Mouse (Mus musculus) intestine, embryonic 15.5 days (tissue): ENCODE measurements around the gene Ubap2l. TPM values are rescaled to one million over a fixed set of nuclear protein-coding genes. Genes with fewer than 3 reads are reported as not detected.

ENCODE experiments used
- ATAC-seq: fragments of 200-750 bp; cut with Nextera tagmentation; 2 replicates; pipeline ENCODE4 v1.8.0; 2017; ENCODE audit warnings: moderate TSS enrichment, moderate library complexity
- H3K27ac ChIP-seq: fragments of 300-500 bp; sonication (generic); 2 replicates; pipeline ENCODE4 v1.5.1; 2015; ENCODE audit warnings: mild to moderate bottlenecking, inconsistent platforms
- H3K27me3 ChIP-seq: fragments of 300-500 bp; sonication (generic); replicated peaks from 2 replicates; pipeline ENCODE4 v1.6.1; 2015; ENCODE audit warnings: inconsistent platforms
- H3K36me3 ChIP-seq: fragments of 300-500 bp; sonication (generic); 2 replicates; pipeline ENCODE4 v1.6.1; 2015; ENCODE audit warnings: inconsistent platforms
- H3K4me1 ChIP-seq: fragments of 300-500 bp; sonication (generic); replicated peaks from 2 replicates; pipeline ENCODE4 v1.6.1; 2015; ENCODE audit warnings: inconsistent platforms
- H3K4me2 ChIP-seq: fragments of 300-500 bp; sonication (generic); replicated peaks from 2 replicates; pipeline ENCODE4 v1.6.1; 2015; ENCODE audit warnings: mild to moderate bottlenecking, inconsistent platforms
- H3K4me3 ChIP-seq: fragments of 300-500 bp; sonication (generic); replicated peaks from 2 replicates; pipeline ENCODE4 v1.5.1; 2015; ENCODE audit warnings: inconsistent platforms
- H3K9ac ChIP-seq: fragments of 300-500 bp; sonication (generic); 2 replicates; pipeline ENCODE4 v1.6.1; 2015; ENCODE audit warnings: inconsistent platforms
- H3K9me3 ChIP-seq: fragments of 300-500 bp; sonication (generic); 2 replicates; pipeline ENCODE4 v1.6.1; 2016; ENCODE audit warnings: inconsistent platforms
- WGBS: fragments of 180-500 bp; shearing (Covaris S2); methylation state at CpG from one replicate; pipeline ENCODE4 v1.1.7; 2015; 5-methylcytosine and 5-hydroxymethylcytosine counted together
- polyA plus RNA-seq: library from polyadenylated mRNA; unstranded; fragments of >200 nt; fragmentation: Nextera tagmentation; extraction: Ambion mirVana; gene quantifications from 2 replicates; pipeline ENCODE4 v1.2.1, GENCODE M21; 2015

Ubap2l gene
- polyA plus RNA-seq, 1 experiment from 2014 or later = 164 TPM

DNA sequence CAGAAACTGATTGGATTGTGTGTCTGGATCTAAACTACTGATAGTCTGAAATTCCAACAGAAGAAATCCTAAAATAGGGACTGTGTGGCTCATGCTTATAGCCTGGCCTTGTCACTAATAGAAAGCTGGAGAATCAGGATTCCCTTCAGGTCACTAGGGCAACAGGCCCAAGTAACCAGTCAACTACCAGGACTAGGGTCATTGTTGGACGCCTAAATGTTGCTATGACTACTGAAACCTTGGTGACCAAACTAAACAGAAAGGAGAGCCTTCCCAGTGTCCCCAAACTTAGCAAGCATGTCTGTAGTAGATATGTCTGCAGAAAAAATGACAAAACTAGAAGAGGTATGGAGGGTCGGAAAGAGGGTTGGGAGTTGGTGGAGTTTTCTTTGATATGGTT lies 10.1 kb upstream of the Ubap2l start:
- H3K36me3 ChIP-seq = peaks cover 12% of the 10 kb centered on the region
- H3K4me2 ChIP-seq = no peak overlapping the region

DNA sequence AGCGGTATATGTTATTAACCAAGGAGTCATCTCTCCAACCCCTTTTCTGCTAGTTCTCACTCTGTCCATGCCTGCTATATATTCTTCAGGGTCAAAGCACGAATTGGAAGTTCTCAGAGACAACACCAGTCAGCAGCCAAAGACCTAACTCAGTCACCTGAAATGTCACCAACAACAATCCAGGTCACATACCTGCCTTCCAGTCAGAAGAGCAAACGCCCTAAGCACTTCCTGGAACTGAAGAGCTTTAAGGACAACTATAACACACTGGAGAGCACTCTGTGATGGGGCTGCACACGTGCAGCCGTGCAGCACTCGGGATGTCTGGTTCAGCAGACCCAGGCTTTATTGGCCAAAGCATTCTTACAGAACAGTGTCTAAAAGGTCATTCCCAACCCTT lies 9.1 kb upstream of the Ubap2l start:
- no peak overlapping the region for H3K27ac ChIP-seq
- no peaks in the 10 kb centered on the region for H3K27me3 ChIP-seq
- no peak overlapping the region for H3K9ac ChIP-seq
- no peaks in the 10 kb centered on the region for H3K4me1 ChIP-seq
- no peak for ATAC-seq
- H3K4me2 ChIP-seq = no peak overlapping the region
- H3K4me3 ChIP-seq = no peak overlapping the region
- H3K9me3 ChIP-seq = no peaks in the 10 kb centered on the region
- WGBS = 92% methylated on average over 6 of the region's 6 CpGs
- H3K36me3 ChIP-seq = peaks cover 14% of the 10 kb centered on the region

More for the DNA sequence above, 10.1 kb upstream of the Ubap2l start:
- no peak for ATAC-seq
- WGBS = 70% methylated on average over 2 of the region's 2 CpGs
- H3K4me3 ChIP-seq = no peak overlapping the region
- H3K9ac ChIP-seq = no peak overlapping the region
- H3K9me3 ChIP-seq = no peaks in the 10 kb centered on the region
- no peaks in the 10 kb centered on the region for H3K4me1 ChIP-seq
- no peaks in the 10 kb centered on the region for H3K27me3 ChIP-seq
- H3K27ac ChIP-seq = no peak overlapping the region

DNA sequence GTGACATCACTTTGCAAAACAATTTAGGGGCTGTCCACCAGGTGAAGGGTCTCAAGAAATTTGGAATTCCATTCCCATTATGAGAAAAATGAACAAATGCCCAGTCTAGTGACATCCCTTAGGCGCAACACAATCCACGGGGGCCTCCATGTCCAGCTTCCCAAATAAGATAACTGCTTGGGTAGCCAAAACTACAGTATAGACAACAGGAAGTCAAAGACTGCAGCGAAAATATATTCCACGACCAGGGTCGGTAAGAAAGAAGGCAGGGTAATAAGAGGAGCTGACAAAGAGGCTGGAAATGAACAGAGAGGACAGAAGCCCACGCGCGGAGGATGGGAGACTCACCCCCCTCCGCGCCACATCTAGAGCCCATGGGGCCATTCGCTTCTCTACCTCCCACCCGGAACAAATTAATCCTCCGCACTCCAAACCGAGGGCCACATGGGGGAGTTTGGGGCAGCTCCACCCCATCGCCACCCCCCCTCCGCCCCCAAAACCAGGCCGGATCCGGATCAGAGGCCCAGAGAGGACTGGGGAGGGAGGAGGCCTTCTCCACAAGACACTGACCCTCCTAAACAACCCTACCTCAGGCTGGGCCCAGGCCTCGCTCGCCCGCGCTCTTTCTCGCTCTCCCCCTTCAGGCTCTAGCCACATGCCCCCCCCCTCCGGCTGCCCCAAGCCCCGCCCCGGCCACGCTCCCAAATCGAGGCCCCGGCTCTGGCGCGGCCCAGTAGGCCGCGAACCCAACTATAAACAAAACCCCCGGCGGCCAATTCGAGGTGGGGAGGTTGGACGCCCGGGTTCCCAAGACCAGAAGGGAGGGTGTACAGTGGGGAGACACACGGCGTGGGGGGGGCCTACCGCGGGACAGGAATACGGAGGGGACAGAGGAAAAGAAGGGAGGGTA lies 732 bp downstream of the Ubap2l start, which contains the start of gene 4933434E20Rik:
Gene 4933434E20Rik, plus strand, starts transcription at position 196 of the 910 bp plus-strand sequence.
- peak within 1 kb of the TSS; percentile 81 for H3K4me3 ChIP-seq
- under 1% methylated on average over 43 of the region's 43 CpGs for WGBS
- ATAC-seq = peak; percentile 70
- H3K9ac ChIP-seq = peak within 1 kb of the TSS; percentile 96
- no peaks in the 10 kb centered on the region for H3K27me3 ChIP-seq
- peaks cover 2% of the 10 kb centered on the region for H3K4me1 ChIP-seq
- H3K27ac ChIP-seq = peak within 1 kb of the TSS; percentile 95
- H3K36me3 ChIP-seq = peaks cover 3% of the 10 kb centered on the region; the same call in 1 of the 2 replicates
- no peaks in the 10 kb centered on the region for H3K9me3 ChIP-seq
- H3K4me2 ChIP-seq = peak within 1 kb of the TSS; percentile 61

DNA sequence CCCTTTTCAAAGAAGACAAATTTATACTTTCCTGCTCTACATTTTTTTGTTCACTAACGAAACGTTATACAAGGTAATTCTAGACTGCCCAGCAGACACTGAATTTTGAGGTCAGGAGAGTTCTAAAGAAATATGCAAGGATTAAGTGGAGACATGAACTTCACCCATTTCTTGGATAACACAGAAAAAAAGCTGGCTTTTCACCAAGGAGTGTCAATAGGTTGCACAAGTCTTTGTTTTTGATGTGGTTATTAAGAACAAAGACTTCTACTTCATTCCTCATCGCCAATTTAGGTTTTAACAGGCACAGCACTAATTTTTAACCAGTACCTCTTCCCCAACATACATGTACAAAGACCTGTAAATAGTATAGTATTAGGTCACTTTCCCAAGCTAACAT lies 2.7 kb downstream of the Ubap2l start:
- no peak overlapping the region for H3K27ac ChIP-seq
- H3K4me3 ChIP-seq = no peak overlapping the region
- H3K27me3 ChIP-seq = no peaks in the 10 kb centered on the region
- H3K4me2 ChIP-seq = no peak overlapping the region
- H3K9ac ChIP-seq = no peak overlapping the region
- H3K4me1 ChIP-seq = no peaks in the 10 kb centered on the region; the same call in none of the 2 replicates
- no peaks in the 10 kb centered on the region for H3K9me3 ChIP-seq
- H3K36me3 ChIP-seq = no peaks in the 10 kb centered on the region
- 59% methylated on average over 3 of the region's 3 CpGs for WGBS
- ATAC-seq = no peak

DNA sequence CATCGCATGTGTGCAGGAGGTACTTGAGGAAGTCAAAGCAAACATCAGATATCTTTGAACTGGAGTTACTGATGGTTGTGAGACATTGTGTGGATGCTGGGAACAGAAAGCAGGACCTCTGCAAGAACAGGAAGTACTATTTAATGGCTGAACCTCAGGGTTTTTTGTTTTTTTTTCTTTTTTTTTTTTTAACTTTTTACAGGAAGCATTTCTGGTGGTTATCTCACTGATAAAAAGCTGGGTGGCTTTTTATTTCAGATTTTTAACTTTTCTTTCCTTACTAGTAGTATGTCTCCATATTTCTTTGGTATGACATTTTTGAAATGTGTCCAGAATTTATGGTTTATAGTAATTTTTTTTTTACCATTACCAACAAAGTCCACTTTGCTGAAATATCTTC lies 16.2 kb downstream of the Ubap2l start:
- Histone ChIP-seq H3K36me3 (peaks cover 14% of the 10 kb centered on the region; the same call in 1 of the 2 replicates), H3K4me3 (no peak overlapping the region), H3K27me3 (no peaks in the 10 kb centered on the region), H3K4me1 (no peaks in the 10 kb centered on the region), H3K9ac (no peak overlapping the region), H3K4me2 (no peak overlapping the region), H3K27ac (no peak overlapping the region), H3K9me3 (no peaks in the 10 kb centered on the region)
- 97% methylated on average over 1 of the region's 1 CpGs for WGBS
- ATAC-seq = no peak

DNA sequence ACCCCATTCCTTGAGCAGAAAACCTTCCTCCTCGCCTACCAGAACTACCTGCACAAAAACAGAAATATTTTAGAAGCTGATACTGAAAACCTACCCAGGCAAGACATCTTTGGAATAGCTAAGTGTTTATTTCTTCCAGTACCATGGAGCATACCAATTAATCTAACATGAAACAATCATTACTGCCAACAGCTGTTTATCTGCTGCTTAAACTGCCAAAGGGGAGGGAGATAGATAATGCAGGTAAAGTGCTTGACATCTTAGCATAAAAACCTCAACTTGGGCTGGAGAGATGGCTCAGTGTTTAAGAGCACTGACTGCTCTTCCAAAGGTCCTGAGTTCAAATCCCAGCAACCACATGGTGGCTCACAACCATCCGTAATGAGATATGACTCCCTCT lies 17.8 kb downstream of the Ubap2l start:
- Histone ChIP-seq H3K27me3 (no peaks in the 10 kb centered on the region), H3K4me2 (no peak overlapping the region), H3K36me3 (peaks cover 14% of the 10 kb centered on the region; the same call in 1 of the 2 replicates), H3K9ac (no peak overlapping the region), H3K4me3 (no peak overlapping the region), H3K27ac (no peak overlapping the region), H3K9me3 (no peaks in the 10 kb centered on the region), H3K4me1 (no peaks in the 10 kb centered on the region)
- 94% methylated on average over 2 of the region's 2 CpGs for WGBS
- no peak for ATAC-seq

DNA sequence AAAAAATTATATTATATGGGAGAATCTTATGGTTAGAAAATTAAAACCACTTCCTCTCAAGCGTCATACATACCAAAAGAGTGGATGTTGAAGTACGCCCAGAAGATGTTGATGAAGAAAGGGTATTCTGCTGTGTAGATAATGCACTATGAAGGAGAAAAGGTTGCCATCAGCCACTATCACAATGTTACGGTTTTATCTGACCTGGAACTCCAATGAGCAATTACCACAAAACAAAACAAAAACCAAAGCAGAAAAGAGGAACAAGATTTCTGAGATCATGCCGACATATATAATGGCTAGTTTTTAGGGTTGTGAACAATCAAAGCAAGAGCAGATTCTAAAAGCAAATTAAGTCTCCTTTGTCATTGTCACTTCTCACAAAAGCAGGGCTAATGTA lies 35.8 kb downstream of the Ubap2l start:
- 98% methylated on average over 4 of the region's 4 CpGs for WGBS
- Histone ChIP-seq H3K36me3 (peaks cover 61% of the 10 kb centered on the region), H3K4me1 (no peaks in the 10 kb centered on the region), H3K4me3 (no peak overlapping the region), H3K27me3 (no peaks in the 10 kb centered on the region), H3K9me3 (no peaks in the 10 kb centered on the region), H3K9ac (no peak overlapping the region), H3K27ac (no peak overlapping the region), H3K4me2 (no peak overlapping the region)
- no peak for ATAC-seq

DNA sequence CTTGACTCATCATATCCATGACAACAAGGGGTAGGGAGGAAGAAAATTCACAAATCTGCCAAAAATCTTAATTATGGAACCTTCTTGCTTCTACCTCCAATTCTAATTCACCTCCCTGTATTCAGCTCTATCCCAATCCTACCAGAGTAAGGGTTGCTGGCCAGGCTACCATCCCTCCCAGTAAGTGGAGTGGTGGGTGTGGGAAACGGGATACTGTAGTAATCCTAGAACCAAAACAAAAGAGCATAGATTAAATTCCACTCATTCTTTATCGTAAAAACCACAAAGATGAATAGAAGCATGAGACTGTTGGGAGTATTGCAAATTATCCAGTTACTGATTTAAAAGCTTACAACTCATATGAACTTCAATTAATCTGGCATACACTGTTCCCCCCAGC lies 42.1 kb downstream of the Ubap2l start:
- H3K9me3 ChIP-seq = no peaks in the 10 kb centered on the region
- WGBS = 73% methylated on average over 2 of the region's 2 CpGs
- no peak for ATAC-seq
- H3K4me1 ChIP-seq = no peaks in the 10 kb centered on the region
- peaks cover 57% of the 10 kb centered on the region for H3K36me3 ChIP-seq
- no peak overlapping the region for H3K4me2 ChIP-seq
- no peak overlapping the region for H3K9ac ChIP-seq
- H3K27me3 ChIP-seq = no peaks in the 10 kb centered on the region
- H3K27ac ChIP-seq = no peak overlapping the region
- H3K4me3 ChIP-seq = no peak overlapping the region

DNA sequence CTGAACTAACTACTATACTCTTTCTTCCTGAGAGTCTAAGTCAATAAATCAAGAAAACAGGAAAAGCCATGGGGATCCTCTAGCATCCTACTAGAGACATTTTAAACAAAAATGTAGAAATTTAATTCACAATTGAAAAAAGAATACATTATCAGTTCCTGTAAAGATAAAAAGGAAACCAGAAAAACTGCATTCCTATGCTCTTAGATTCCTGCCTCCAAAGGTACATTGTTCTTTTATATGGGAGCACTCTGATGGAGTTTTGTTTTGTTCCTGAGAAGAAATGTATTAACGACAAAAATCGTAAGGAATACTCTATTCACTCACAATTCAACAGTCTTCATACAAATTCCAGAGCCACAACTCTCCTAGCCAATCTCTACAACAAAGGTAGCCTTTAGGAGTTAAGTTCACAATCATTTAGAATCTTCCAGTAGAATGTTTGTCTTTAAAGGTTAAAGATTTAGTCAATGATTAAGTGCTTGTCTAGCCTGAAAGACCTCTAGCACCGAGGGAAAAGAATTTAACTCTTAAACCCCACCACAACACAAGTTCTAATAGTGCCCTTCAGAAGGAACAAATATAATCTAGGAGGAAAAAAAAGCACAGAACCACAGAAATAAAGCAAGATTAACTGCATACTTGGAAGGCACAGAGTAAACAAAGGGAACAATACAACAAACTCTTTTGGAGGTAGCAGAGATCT lies 48.2 kb downstream of the Ubap2l start:
- Histone ChIP-seq H3K9me3 (no peaks in the 10 kb centered on the region), H3K4me3 (no peak overlapping the region), H3K27me3 (no peaks in the 10 kb centered on the region), H3K36me3 (peaks cover 36% of the 10 kb centered on the region), H3K27ac (no peak overlapping the region), H3K9ac (no peak overlapping the region), H3K4me1 (0 out of 2 replicates have a peak, but pooled peaks cover 2% of the 10 kb centered on the region), H3K4me2 (no peak overlapping the region)
- WGBS = 33% methylated on average over 3 of the region's 3 CpGs
- no peak for ATAC-seq

DNA sequence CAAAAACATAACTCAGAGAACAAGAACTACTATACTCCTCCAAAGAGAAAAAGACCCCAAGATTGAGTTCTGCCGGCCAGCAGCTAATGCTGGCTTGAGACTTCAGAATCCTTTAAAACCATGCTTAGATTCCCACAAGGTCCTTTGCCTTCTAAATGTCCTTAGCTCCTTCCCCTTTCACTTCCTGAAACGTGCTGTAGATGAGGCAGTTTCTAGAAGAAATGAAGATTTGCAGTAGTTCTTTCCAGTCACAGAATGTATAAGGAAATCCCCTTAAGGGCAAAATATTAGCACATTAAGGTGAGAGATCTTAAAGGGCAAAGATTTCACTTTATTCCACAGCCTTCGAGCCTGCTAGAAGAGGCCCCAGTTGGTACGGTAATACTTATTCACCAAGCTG lies 52.6 kb downstream of the Ubap2l start:
- H3K36me3 ChIP-seq = peaks cover 17% of the 10 kb centered on the region
- no peak overlapping the region for H3K4me2 ChIP-seq
- 0 out of 2 replicates have a peak, but pooled peaks cover 7% of the 10 kb centered on the region for H3K4me1 ChIP-seq
- ATAC-seq = no peak
- no peak overlapping the region for H3K27ac ChIP-seq
- no peak overlapping the region for H3K4me3 ChIP-seq
- WGBS = 81% methylated on average over 4 of the region's 4 CpGs
- no peaks in the 10 kb centered on the region for H3K27me3 ChIP-seq
- no peaks in the 10 kb centered on the region for H3K9me3 ChIP-seq
- no peak overlapping the region for H3K9ac ChIP-seq

DNA sequence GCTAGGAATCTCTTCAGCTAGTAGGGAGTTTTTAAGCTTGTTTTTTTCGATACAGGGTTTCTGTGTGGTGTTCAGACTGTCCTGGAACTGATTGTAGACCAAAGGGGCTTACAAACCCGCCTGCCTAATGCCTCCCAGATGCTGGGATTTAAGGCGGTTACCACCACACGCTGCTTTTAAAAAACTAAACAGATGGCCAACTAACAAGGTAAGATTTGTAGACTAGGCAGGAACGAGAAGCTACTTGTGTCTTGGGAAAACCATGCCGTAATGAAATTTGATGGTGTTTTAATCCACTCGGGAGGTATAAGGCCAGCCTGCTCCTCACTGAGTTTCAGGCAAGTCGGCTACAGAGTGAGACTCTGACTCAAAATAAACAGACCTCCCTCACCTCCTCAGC lies 53.3 kb downstream of the Ubap2l start:
- Histone ChIP-seq H3K36me3 (peaks cover 17% of the 10 kb centered on the region), H3K4me2 (peak overlapping the region; percentile 89), H3K4me3 (peak overlapping the region; percentile 67), H3K4me1 (0 out of 2 replicates have a peak, but pooled peaks cover 7% of the 10 kb centered on the region), H3K27me3 (no peaks in the 10 kb centered on the region), H3K9ac (peak overlapping the region; percentile 78), H3K27ac (peak overlapping the region; percentile 95), H3K9me3 (no peaks in the 10 kb centered on the region)
- no peak; the same call in 1 of the 2 replicates for ATAC-seq
- WGBS = 15% methylated on average over 8 of the region's 8 CpGs

DNA sequence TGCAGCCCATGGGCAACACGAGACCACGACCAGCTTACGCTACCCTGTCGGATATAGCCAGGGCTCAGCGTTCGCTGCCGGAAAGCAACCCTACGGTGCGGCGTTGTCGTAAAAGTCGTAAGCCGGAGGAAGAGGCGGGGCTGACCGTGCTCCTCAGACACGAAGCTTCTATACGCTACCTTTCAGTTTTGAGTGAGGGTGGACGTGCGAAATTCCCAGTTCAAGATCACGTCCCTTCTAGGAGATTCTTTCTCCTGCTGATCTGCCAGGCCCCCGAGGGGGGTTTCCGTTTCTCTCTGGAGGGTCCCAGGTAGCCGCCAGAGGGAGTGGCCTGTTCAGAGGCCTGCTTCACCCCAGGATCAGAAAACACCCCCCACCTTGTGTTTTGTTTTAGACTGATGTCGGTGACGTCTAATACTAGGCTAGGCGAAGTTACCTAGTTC lies 53.8 kb downstream of the Ubap2l start, which contains the start of gene Hax1:
Gene Hax1, minus strand, starts transcription at position 169 of the 443 bp plus-strand sequence.
- no peaks in the 10 kb centered on the region for H3K27me3 ChIP-seq
- H3K9me3 ChIP-seq = no peaks in the 10 kb centered on the region
- H3K36me3 ChIP-seq = peaks cover 17% of the 10 kb centered on the region
- H3K4me2 ChIP-seq = peak within 1 kb of the TSS; percentile 89
- peak within 1 kb of the TSS; percentile 78 for H3K9ac ChIP-seq
- peak within 1 kb of the TSS; percentile 95 for H3K27ac ChIP-seq
- ATAC-seq = peak; percentile 95
- H3K4me3 ChIP-seq = peak within 1 kb of the TSS; percentile 67
- H3K4me1 ChIP-seq = 0 out of 2 replicates have a peak, but pooled peaks cover 7% of the 10 kb centered on the region
- under 1% methylated on average over 26 of the region's 26 CpGs for WGBS
